Mouse (Mus musculus) urinary bladder, postnatal 4 days (tissue): ENCODE measurements around the gene Tnfsf14.

ENCODE experiments used
- DNase-seq, 2 experiments: peaks; one replicate each; pipeline ENCODE4 v3.0.0; 2021 to 2022; ENCODE audit warnings: low spot score in 2 of 2

The Tnfsf14 gene

DNA sequence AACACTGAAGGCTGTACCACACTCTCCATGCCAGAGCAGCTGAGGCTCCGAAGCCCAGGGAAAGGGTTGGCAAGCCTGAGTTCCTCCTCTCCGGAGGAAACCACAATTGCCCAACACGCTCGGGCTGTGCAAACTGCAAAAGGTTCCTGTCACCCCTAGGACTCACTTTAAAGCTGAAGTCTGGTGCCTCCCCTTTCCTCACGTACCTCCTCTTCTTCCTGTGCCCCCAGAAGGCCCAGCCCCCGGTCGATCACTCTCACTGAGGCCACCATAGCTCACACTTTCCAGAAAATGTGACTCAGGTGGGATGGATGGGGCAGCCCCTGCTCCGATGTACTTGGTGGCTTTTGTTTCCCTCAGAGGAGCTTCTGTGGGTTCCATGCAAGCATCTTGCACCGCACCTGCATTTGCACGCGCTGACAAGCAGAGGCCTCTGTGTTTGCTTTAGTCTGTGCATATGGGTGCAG is at the start of gene Tnfsf14:
Tnfsf14 (minus strand) TSS at position 137 of the 467 bp plus-strand sequence.
- DNase-seq: no peak

DNA sequence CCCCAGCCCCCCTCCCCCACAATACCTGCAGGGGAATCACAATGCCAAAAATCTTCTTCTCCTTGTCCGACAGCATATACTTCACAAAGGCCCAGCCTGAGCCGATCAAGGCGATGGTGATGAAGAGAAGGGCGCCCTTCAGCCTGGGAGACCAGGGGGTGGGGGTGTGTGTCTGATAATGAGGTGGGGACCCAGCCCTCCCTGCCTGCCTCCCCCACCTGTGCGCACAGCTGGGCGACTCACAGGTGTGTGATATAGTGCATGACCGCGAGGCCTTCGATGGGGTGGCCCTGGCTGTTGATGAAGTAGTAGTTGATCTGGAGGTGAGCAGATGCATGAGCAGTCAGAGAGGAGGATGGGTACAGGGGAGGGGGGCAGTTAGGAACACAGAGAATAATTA is 43.2 kb upstream of the Tnfsf14 start:
- DNase-seq: no peak

DNA sequence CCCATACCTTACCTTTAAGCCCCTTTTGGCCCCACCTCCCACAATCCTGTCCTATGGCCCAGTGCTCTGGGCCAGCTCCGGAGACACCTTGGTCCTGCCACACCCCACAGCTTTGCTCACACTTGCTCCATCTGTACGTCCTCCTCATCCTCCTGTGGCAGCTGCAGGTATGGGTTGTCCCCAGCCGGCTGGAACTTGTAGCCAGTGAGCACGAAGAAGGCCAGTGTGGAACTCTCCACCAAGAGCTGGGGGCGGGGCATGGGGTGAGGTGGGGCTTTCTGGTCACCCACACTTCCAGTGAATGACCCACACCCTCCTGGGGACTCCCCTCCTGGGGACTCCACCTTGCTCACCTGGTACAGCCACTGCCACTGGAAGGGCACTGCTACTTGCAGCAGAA is 41.8 kb upstream of the Tnfsf14 start:
- no peak for DNase-seq

DNA sequence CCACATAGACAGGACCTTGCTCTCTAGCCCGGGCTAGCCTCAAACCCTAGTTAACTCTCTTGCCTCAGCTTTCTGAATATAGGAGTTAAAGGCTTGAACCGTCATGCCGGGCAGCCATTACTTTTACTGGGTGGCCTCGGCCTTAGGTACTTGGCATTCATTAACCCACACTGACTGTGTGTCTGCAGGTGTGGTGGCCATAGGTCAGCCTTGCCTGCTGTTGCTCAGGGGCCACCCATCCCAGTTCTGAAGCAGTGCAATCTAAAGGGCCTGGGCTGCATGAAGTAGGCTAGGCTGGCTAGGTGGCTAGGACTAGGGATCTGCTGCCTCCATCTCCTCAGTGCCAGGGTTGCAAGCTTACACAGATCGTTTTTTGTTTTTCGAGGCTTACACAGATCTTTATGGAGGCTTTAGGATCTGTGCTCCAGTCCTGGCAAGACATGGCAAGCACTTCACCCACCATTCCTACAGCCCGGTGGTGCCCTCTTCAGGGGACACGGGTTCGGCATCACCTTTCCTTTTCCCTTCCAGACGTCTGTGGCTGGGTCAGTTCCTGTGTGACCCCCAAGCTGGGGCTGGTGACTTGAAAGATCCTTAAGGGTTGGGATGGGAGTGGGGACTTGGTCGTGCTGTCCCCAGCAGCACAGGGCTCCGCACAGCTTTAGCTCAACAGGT is 40.4 kb upstream of the Tnfsf14 start:
- no peak for DNase-seq

DNA sequence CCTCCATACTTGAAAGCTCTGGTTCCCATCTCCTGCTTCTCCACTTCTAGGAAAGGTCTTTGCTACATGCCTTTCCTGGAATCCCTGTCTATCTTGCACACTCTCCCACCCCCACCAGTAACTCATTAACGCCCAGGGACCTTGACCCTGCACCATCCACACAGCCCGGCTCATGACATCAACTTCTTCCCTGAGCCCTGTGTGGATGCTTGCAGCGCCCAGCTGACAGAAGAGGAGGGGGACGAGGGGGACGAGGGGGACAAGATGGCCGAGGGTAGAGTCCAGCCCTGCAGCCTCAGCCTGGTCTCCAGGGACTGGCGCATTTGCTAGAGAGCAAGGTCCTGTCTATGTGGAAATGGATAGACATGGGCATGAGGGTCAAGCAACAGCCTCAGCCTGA is 39.1 kb upstream of the Tnfsf14 start:
- no peak for DNase-seq

DNA sequence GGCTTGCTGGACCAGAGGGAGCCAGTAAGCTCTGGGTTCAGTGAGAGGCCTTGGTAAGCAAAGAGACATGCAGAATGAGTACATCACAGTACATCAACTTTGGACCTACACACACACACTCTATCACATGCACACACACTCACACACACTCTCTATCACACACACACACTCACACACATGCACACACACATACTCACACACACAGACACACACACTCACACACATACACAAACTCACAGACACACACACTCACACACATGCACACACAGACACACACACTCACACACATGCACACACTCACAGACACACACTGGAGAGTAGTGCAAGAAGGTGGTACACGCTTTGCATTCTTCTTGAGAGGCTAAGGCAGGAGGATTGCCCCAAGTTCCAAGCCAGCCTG is 38.2 kb upstream of the Tnfsf14 start:
- no peak for DNase-seq

DNA sequence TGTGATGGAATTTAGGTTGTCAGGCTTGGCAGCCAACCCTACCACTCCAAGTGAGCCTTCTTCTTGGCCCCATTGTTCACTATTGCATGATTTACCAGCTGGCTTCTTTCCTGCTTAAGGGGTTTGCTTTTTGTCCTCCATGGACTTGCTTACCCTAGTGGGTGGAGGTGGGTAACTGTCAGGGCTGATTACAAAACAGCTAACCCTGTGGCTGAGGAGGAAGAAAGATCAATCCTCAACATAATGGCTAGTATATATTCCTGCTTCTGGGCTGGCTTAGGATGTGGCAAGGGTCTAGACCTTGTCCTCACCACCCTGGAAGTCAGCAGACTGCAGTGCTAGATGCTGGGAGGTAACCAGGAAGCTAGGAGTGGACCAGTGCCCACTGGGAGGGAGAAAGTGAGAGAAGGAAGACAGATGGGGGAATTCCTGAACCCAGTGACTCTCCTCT is 37.4 kb upstream of the Tnfsf14 start:
- no peak for DNase-seq

DNA sequence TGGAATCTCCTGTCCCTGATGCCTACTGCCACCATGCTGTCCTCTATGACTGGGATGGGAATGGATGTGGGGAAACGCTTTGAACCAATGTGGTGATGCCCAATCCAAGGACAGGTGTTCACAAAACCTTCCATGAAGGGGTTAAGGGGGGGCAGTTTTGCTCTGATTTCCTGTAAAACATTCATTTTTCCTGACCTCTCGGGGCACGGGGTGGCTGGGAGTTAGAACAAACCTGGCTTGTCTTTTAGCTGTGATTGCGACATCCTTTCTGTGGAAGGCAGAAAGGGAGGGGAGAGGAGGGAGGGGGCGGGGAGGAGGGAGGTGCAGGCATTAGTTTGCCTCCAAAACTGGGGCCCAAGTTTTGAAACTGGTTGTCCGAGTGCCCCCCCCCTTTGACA is 36.8 kb upstream of the Tnfsf14 start:
- DNase-seq: no peak

DNA sequence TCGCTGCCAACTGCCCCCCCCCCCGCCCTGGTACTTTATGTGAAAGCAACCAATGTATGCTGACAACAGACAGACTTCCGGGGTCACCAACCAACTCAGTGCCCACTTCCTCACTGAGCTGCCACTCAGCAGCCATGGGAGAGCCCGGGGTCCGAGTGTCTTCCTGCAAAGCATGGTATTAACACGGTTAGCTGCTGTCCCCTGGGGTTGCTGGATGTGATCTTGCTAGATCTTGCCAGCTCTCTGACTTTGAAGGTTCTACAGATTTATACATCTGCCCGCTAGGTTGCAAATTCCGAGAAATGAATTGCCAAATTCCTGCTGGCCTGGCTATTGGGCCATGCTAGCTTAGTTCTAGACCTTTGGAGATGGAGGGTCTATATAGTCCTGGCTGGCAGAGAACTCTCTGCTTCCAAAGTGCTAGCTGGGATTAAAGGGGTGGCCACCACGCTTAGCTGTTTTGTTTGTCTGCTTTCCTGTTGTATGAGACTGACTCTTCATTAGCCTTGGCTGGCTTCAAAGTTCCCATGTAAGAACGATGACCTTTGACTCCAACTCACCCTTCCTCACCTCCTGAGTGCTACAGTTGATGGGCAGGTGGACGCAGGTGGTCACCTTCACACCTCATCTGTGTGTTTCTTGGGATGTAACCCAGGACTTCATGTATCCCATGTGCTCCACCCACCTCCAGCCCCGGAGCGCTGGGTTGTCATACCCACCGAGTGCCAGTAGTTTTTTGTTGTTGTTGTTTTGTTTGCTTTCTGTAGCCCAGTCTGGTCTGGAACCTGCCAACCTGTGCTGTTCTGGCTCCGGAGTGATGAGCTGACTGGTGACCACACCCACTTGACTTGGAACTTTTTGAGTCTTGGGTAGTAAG is 36.1 kb upstream of the Tnfsf14 start:
- no peak for DNase-seq

DNA sequence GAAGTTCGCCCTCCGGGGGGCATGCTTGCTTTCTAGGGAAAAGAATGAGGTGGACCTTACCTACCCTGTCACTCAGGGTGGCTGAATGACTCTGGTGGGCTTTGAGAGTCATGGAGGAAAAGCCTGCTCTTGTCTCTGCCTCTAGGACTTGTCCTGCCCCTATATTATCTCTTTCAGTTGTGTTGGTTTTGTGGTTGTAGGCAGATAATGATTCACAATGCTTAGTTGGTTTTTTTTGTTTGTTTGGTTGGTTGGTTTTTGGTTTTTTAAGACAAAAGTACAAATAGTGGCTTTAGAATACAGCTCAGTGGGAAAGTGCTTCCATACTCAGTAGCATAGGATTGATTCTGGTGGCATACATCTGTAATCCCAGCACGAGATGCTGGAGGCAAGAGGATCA is 34.9 kb upstream of the Tnfsf14 start:
- DNase-seq: no peak

DNA sequence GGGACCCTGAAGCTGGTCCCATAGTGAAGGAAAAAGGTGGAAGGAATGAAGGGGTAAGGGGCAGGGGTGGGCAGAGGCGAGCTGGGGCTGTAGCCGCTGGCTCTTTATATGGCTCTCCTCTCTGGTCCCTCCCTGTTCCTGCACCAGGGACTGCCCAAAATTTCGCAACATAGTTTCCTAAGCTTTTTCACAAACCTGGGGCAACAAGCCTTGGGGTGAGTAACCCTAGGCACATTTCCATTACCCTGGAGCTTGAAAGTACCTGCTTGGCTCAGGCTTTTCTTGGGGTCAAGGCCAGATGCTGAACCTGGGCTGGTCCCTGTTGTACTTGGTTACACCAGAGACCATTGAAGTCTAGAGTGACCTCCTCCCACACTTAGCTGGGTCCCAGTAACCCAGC is 34.0 kb upstream of the Tnfsf14 start, which contains the start of gene C3:
C3 (minus strand) TSS at position 123 of the 400 bp plus-strand sequence.
- no peak for DNase-seq

DNA sequence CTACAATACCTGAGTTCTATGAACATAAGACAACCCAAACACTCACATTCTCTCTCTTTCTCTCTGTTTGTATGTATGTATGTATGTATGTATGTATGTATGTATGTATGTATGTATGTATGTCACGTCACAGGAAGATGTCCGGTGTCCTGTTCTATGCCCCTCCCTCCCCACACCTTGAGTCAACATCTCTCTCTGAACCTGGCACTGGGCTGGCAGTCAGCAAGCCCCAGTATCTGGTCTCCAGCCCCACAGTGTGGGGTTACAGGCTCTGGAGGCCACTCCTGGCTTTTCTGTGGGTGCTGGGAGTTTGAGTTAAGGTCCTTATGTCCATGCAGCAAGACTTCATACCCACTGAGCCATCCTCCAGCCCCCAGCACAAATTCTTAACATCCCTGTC is 33.5 kb upstream of the Tnfsf14 start:
- DNase-seq: no peak

DNA sequence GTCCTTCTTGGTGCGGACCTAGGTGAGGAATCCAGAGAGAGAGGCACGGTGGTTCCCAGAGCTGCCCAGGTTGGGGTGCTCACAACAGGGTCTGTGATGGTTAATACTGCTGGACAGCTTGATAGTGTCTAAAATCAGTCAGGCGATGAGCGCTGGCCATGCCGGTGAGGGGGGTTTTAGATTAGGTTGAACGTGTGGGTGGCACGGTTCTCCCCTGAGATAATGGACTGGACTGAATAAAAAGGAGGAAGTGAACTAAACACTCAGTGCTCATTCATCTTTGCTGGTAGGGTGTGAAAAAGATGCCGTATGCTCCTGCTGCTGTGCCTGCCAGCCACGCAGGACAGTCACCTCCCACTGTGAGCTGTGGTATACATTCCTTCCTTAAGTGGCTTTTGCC is 29.3 kb upstream of the Tnfsf14 start:
- peak; percentile 16 to 35 for DNase-seq

DNA sequence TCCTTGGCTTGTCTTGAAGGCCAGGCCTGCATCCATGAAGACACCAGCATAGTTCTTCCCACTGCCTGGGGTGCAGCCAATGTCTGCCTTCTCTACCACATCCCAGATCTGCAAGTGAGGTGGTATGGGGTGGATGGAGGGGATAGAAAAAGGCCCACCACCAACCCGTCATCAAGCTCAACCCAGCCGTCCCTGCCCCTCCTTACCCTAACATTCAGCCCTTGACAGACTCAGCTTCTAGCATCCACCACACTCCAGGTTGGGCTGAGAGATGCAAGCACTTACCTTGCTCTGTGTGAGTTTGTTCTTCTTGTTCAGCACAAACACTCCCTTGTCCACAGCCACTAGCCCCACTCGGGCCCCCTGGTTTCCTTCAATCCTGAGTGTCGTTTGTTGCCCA is 27.9 kb upstream of the Tnfsf14 start:
- DNase-seq: peak; percentile 7 to 51

DNA sequence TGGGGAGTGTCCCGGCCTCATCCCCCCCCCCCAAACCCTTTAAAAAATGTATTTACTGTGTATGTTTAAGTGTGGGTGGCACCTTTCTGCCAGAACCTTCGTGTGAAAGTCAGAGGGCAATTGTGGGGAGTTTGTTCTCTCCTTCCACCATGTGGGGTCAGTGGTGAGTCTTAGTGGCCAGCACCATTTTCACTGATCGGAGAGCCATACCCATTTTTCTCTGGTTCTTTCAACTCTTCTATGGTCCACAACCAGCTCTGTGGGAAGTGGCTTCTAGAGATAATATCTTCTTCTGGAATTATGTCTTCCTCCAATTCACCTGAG is 25.9 kb upstream of the Tnfsf14 start:
- DNase-seq: peak; percentile 15 to 58

DNA sequence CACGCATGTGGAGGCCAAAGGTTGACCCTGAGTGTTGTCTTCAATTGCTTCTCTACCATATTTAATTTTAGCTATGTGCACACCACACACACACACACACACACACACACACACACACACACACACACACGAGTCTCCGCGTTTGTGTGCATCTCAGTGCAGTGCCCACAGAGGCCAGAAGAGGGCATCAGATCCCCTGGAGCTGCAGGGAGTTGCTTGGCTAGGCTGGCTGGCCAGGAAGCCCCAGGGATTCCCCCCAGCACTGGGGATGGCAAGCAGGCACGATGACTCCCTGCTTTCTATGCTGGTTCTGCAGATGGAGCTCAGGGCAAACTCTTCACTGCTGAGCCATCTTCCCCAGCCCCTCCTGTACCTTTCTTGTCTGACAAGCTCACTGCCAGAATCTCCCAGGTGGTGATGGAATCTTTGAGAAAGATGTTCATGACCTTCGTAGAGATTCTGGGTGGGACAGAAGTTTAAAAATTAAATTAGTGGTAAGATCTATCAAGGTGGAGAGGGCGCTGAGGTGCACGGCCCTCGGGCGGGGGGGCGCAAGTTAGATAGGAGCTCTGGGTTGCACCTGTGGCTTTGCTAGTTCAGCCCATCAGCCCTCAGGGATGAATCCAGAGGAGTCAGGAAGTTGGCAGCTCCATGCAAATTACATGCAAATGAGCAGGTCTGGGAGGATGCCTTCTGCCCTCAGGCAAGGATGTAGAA is 25.3 kb upstream of the Tnfsf14 start:
- DNase-seq: peak; percentile 60 to 86

DNA sequence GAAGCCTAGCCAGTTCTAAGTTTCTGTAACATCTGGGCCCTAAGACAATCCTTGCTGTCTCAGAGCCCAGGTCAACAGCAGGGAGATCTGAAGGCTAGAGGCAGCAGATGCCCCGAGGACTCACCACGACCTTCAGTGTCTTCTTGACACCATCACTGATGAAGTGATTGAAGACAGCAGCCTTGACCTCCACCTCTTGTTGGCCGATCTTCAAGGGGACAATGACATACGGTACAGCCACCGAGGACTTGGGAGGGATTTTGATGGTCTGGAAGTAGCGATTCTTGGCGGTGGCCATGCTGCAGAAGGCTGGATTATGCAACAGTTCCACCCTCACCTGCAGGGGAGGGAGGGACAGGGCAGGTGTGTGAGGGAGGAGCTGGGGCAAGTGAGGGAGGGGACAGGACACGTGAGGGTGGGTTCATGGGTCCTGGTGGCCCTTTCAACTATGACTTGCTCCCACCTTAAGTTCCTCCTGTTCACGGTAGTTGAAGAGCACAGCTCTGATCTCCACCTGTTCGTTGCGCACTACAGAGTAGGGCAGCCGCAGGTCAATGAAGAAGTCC is 24.4 kb upstream of the Tnfsf14 start:
- peak; percentile 14 to 52 for DNase-seq

DNA sequence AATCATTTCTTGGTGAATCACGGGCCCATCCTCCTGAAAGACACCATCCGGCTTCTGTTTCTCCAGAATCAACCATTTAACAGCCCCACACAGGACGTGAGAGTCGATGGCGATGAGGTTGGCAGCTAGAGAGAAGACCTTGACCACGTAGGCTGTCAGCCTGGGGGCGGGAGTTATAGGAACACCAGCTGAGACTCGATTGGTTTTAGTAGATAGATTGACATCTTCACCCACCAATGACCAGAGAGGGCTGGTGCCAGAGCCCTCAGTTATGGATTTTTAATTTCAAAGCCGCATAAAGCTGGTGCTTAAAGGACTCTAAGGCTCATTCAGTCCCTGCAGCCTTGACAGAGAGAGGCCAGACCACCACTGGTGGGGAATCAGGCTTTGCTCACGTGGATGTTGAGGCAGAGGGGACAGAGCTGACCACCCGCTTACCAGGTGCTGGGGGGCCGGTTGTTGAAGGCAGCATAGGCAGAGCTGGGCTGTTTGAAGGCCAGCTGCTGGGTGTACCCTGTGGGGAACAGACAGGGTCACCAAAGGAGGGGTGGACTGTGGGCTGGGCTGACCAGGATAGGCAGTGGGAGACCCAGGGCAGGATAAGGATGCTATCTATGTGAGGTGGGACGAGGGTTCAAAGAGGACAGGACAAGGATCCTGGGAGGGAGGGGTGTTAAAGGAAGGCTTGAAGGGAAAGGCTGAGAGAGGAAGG is 20.9 kb upstream of the Tnfsf14 start:
- DNase-seq: no peak

DNA sequence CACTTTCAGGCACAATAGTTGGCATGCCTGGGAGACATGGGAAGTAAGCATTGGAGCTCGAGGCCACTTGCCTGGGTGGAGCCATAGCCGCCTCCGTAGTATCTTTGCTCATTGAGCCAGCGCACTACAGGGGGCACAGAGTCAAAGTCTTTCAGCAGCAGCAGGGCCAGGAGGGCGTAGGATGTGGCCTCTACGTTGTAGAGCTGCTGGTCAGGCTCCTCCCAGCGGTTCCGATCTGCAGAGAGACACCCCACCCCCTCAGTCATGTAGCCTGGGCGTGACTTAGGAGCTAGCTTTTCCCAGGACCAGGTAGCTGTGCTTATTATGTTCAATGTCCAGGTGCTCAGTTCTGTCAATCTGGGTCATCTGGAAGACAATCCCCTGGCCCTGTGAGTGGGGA is 17.5 kb upstream of the Tnfsf14 start:
- DNase-seq: no peak

DNA sequence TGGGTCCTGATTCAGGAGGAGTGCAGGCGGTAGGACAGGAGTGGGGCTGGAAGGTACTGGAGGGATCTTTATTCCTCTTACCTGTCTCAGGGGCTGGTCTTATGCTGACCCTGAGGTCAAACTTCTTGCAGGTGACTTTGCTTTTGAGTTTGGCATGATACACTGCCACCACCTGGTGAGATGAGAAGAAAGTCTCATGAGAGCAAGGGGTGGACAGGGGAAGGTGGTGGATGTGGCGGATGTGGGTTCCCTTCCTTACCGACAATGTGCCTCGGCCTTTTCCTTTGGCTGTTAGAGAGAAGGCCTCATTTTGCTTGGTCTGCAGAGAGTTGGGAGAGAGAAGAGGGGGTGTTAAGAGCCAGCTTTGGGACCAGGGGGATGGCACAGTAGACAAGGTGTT is 15.4 kb upstream of the Tnfsf14 start:
- no peak for DNase-seq

DNA sequence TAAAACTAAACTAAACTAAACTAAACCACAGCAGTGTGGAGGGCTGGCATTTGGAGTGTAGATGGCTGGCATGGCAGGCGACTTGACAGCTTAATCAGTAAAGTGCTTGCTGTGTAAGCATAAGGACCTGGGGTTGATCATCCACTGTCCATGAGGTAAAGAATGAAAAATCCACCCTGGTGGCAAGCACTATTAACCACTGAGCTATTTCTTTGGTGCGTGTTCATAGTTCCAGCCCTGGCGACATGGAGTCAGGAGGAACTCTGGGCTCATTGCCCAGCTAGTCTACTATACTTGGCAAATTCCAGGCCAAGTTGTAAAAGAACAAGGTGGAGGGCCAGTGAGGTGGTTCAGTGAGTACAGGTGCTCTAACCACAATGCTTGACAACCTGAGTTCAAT is 14.0 kb upstream of the Tnfsf14 start:
- no peak for DNase-seq
